Mouse (Mus musculus) kidney, postnatal 10 days (tissue): Measurements from ENCODE around the gene Zfp771.
"Not testable (repeated sequence)": the region's sequence is repeated elsewhere in the genome, so short reads cannot be mapped to it uniquely, and the experiment has no call there.

ENCODE experiments used
- DNase-seq: peaks from one replicate; pipeline ENCODE4 v3.0.0; 2021; ENCODE audit warnings: mixed read lengths

Zfp771 gene

DNA sequence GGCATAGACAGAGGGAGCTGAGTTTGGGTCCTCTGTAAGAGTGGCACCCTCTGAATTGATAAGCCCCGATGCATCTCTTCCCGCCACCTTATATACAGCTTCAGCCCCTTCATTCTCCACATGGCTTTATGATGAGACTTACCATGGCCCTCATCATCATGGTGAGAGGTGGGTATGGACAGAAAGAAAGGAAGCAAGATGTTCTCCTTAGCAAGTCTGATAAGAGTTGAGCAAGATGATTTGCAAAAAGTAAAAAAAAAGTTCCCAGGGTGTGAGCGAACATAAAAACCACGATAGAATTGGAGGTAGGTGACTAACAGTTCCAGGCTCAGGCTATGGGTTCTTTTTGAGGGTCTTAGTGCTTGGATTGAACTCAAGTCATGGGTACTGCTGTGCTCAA lies 25.4 kb upstream of the Zfp771 start:
- DNase-seq: no peak

DNA sequence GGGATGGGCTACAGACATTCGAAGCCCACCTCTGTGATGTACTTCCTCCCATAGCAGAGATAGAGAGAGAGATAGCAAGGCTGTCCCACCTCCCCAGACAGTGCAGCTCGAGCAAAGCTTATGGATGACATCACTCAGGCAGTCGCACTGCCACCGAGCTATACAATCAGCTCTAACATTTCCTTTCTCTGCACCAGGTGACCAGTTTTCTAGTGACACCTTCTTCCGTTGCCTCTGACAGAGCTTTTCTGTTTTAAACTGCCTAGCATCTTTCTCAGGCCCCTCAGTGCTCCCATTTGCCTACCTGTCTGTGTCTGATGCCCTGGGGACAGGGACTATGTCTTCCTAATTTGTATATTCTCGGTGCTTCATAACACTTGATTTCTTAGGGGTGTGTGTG lies 23.6 kb upstream of the Zfp771 start:
- no peak for DNase-seq

DNA sequence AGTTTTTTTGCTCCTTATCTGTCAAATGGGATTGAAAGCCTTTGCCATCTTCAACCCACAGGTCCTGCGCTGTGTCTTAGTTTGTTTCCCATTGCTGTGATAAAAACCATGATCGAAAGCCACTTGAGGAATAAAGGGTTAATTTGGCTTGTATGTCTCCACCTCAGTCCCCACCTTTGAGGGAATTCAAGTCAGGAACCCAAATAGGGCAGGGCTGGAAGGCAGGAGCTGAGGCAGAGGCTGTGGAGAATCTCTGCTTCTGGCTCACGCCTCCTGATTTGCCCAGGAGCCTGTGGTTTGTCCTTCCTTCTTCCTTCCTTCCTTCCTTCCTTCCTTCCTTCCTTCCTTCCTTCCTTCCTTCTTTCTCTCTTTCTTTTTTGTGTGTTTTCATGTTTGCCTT lies 21.0 kb upstream of the Zfp771 start:
- DNase-seq: no peak

DNA sequence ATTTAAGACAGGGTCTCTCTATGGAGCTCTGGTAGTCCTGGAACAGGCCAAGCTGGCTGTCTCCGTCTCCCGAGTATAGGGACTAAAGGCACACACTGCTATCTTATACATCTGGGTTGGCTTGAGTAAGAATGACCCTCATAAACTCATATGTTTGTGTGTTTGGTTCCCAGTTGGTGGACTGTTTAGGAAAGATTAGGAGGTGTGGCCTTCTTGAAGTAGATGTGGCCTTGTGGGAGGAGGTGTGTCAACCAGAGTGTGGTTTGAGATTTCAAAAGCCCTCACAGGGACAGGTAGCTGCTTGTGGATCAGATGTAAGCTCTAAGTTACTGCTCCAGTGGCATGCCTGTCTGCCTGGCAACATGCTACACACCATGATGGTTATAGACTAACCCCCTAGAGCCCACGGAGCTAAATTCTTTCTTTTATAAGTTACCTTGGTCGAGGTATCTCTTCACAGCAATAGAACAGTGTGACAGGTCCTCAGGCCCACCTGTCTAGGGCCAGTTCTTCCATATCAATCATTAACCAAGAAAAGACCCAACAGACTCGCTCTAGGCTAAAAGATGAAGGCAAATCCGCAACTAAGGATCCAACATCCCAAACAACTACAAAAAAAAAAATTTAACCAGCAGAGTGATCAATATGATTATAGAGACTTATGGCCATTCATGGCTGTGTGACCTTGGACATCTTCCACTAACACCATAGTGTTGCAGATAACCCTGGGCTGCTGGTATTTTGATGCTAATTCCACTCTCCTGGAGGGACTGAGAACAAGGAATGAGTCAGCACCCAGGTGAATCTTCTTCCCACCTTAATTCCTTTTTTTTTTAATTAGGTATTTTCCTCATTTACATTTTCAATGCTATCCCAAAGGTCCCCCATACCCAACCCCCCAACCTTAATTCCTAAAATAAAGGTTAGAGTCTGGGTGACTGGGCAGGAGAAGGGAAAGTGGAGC lies 20.3 kb upstream of the Zfp771 start:
- DNase-seq: no peak

DNA sequence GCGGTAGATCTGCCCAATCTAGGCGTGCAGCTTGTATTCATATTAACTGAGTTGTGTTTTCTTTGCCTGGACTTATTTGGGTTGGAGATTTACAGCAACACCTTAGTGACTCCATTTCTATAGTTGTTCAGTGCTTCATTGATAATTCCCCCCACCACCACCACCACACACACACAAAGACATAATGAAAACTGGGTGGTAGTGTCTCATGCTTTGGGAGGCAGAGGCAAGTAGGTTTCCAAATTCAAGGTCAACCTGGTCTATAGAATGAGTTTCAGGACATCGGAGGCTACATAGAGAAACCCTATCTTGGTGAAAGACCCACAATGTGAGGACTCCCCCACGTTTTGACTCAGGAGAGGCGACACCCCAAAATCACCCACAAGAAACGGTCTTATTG lies 19.5 kb upstream of the Zfp771 start:
- no peak for DNase-seq

DNA sequence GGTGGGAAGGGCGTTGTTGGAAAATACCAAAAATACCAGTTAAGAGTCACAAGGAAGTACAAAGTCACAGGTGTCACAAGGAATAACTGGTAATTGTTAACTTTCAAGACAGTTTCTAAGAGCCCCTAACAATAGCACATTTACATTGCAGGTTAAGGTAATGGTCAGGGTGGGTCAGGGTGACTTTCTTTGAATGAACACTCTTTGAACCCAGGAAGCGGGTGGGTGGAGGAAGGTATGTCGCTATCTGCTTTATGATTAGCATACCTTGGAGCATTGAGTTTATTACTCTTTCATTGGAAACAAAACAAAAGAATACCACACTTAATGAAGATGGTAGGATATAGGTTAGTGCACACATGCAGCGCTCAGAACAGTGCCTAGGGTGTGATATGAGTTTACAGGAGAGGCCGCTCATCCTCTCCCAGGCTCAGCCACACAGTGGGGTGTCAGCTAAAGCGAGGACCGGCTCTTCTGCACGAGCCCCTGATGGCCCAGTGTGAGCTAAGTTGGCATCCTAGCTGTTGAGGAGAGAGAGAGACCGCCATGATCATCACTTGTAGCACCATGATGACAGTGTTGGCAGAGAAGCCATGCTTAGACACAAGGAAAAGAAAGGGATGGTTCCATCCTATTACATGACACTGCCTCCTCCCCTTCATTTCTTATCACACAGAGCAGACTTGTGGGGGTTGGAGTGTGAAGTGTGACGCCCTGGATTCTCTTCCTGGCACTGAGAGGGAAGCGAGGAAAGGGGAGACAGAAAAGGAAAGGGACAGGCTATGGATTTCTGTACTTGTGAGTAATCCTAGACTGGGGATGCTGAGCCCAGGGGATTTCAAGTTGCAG lies 18.7 kb upstream of the Zfp771 start:
- no peak for DNase-seq

DNA sequence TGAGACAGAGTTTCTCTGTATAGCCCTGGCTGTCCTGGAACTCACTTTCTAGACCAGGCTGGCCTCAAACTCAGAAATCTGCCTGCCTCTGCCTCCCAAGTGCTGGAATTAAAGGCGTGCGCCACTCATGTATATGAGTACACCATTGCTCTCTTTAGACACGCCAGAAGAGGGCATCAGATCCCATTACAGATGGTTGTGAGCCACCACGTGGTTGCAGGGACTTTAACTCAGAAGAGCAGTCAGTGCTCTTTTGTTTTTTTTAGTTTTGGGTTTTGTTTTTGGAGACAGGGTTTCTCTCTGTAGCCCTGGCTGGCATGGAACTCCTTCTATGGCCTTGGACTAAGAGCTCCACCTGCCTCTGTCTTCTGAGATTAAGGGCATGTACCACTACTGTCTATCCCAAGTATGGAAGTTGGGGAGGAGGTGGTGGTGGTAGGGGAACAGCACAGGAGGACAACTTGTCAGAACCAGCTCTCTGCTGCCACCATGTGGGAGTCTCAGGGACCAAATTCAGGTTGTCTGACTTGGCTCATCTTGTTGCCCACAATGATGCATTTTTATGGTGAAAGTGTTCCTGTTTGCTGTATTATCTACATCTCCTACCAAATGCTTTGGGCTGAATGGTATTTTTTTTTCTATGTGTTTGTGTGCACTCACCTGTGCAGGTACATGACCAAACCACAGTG lies 15.3 kb upstream of the Zfp771 start:
- peak; percentile 90 for DNase-seq

DNA sequence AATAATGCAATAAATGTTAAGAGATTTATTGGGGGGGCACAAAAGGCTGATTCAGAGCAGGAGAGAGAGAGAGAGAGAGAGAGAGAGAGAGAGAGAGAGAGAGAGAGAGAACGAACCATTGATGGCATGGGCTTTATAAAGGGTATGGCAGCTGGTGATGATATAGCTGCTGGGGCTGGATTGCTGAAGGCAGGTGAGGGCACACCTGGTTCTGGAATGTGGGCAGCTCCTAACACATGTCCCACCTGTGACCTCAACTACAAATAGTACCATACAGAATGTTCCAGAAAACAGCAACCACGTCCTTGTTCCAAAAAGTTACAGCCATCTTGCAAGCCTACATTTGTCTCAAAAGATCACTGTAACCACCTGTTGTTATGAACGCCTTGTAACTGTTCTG lies 12.7 kb upstream of the Zfp771 start:
- no peak for DNase-seq

DNA sequence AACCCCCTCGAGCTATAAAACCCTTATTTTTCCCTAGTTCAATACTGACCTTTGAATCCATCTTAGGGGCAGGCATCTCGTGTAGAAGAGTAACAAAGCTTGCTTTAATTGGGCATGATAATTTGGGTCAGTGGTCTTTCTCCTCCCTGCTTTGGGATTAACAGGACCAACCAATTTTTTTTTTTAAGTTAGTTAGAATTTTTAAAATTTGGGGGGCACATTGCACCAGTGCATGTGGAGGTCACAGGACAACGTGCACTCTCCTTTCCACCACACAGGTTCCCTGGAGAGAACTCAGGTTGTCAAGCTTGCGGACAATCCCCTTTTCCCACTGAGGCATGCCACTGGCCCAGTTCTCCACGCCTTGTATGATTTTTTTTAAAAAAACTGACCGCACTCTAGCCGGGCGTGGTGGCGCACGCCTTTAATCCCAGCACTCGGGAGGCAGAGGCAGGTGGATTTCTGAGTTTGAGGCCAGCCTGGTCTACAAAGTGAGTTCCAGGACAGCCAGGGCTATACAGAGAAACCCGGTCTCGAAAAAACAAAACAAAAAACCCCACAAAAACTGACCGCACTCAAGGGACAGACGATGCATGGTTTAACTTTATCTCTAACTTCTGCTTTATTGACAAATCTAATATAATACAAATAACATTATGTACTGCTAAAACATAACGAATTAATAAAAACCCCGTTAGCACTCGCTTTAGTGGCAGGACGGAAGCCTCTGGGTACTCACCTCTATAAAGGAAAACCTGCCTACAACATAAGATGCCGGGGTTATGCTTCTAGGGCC lies 12.1 kb upstream of the Zfp771 start:
- no peak for DNase-seq

DNA sequence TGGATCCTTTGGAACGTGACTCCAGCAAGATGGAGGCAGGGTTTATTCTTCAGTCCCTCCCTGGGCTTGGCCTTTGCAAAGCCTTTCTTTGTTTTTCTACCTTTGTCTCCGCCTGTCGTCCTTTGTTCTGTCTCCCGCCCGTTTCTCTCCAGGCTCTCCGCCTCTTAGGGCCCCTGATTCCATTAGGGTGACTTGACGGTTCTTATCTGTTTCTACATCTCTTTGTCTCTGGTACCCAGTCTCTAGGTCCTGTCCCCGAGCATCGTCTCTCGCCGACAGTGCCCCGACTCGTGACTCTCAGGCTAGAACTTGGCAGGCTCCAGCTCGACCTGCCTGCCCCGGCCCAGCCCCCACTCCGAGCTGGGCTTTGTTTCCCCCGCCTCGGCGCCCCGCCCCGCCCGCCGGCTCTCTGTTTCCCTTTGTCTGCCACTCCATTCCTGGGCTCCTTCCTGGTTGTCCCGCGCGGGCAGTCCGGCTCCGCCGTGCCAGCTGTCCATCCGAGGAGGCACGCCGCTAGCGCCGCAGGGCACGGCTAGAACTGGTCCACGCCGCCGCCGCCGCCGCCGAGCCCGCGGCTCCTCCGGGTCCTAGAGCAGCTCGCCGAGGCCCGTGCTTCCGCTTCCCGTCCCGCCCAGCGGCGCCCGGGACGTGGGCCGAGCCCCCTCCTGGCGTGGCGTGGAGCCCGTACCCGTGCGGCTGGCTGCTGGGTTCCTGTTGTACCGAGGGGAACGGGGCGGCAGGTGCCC lies 11.3 kb upstream of the Zfp771 start, which contains the start of the genes Zfp553 and Sept1:
Gene Zfp553, plus strand, starts transcription at position 440 of the 746 bp plus-strand sequence.
Gene Sept1, minus strand, starts transcription at position 509 of the 746 bp plus-strand sequence.
- DNase-seq: peak; percentile 91

DNA sequence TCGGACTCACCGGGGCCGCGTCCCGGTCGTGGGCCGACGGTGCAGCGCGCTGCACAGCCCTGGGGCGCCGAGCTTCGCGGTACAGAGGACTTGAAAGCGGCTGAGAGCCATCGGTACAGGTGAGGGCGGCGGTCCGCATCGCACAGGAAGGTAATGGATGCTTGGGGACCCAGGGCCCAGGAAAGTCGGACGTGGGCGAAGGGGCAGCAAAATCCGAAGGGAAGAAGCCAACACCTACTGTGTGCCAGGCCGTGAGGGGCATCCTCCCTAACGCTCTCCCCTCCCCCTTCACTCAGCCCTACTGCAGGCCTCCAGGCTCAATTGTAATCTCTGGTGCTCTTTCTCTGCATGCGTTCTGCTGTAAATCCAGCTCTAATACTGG lies 10.7 kb upstream of the Zfp771 start:
- no peak for DNase-seq

DNA sequence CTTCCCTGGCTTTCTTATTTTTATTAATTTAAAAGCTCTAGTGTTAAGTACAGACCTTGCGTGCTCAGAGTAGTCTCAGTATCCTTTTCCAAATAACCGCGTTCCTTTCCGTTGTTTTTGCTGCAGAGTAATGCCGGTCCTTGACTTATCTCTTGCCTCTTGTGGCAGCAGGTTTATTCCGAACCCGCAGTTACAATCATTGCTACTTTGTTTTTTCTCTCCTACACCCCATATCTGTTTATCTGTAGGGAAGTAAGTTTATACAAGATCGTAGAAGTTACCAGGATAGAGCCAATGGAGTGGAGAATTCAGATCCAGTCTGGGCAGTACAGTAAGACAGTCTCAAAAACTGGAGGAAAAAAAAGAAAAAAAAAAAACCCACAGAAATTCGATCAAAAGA lies 10.3 kb upstream of the Zfp771 start:
- no peak for DNase-seq

DNA sequence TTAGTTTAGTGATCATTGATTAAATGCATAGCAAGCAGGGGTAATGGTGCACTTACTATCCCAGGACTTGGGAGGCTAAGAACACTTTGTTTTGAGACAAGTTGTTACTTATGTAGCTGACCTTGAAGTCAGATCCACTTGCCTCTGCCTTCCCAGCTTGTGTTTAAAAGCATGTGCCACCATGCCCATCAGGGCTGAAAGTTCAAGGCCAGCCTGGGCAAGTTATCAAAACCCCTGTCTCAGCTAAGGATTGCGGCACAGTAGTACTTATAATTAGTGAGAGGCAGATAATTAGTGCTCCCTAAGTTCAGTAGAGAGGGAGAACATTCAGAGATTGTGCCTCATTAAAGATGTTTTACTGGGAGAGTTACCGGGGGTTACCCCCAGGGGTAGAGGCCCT lies 9.3 kb upstream of the Zfp771 start:
- no peak for DNase-seq

DNA sequence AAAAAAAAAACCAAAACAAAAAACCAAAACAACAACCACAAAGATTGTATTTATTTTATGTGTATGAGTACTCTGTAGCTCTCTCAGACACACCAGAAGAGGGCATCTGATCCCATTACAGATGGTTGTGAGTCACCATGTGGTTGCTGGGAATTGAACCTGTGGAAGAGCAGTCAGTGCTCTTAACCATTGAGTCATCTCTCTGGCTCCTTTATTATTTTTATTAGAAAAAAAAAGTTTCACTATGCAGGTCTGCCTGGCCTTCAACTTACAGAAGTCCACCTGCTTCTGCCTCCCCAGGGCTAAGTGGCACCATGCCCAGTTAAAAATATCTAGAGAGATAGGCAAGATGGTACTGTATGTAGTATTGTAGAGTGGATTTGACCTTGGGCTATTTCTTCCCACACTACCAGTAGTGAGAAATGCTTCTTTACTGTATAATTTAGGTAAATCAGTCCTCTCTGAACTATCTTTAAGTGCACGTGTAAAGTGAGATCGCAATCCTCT lies 660 bp upstream of the Zfp771 start:
- no peak for DNase-seq

DNA sequence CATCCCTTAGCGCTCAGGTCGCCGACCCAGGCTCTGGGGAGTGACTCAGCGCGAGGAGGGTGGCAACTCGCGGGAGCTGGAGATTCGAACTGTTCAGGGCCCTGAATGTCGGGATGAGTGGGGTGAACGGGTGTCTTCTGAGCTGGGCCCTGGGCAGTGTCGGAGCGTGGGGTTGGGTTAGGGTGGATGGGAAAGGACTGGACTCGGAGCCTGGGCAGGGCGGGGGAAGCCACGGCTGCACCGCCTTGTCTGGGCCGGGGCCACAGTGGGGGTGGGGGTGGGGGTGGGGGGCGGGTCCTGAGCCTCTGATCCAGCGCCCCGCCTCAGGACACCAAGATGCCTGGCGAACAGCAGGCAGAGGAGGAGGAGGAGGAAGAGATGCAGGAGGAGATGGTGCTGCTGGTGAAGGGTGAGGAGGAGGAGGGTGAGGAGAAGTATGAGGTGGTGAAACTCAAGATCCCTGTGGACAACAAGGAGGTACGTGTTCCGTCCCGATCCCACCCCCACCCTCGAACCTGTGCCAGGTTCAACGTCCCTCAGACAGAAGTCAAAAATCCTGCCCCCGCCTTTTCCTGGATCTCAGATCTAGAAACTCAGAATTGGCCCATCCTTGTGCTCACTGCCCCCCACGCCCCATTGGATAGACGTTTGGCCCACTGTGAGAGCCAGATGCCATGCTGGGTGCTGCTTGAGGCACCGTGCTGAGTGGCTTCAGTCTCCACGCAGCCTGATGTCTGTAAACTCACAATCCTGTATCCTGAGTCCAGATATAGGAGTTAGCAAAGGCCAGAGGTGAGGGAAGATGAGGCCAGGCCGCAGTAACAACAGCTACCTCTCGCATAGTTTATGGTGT lies 810 bp downstream of the Zfp771 start:
- DNase-seq: peak; percentile 72

DNA sequence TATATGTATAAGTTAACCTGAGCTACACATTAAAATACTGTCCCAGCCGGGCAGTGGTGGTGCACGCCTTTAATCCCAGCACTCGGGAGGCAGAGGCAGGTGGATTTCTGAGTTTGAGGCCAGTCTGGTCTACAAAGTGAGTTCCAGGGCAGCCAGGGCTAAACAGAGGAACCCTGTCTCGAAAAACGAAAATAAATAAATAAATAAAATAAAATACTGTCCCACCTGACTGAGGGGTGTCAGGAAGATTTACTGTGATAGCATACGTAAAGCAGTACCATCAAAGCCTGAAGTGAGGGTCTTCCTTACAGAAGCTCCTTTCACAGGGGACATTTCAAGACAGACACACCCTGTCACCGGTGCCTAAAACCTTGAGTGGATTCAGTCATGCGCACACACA lies 6.4 kb downstream of the Zfp771 start:
- DNase-seq: not testable (repeated sequence)

DNA sequence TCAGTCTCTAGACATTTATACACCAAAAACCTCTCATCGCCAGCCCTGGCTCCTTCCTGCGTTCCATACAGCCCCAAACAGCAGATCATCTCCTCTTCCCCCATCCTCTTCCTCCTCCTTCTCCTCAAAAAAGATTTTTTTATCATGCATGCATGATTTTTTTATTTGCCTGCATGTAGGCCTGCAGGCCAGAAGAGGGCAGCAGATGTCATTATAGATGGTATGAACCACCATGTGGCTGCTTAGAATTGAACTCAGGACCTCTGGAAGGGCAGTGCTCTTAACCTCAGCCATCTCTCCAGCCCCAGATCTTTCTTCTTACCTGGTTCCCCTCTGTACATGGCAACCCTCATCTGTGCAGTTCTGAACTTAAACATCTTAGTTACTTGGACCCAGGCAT lies 8.3 kb downstream of the Zfp771 start:
- DNase-seq: no peak

DNA sequence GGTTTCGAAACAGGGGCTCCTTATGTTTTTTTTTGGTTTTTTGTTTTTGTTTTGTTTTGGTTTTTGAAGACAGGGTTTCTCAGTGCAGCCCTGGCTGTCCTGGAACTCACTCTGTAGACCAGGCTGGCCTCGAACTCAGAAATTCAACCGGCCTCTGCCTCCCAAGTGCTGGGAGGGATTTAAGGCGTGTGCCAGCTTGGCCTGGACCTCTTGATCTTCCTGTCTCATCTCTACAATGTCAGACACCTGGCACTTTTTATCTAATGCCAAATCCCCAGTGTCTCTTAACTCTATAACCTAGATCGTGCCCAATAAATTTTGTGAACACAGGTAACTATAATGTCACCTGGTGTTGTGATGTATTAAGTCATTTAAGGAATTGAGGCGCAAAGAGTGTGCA lies 9.3 kb downstream of the Zfp771 start:
- no peak for DNase-seq

DNA sequence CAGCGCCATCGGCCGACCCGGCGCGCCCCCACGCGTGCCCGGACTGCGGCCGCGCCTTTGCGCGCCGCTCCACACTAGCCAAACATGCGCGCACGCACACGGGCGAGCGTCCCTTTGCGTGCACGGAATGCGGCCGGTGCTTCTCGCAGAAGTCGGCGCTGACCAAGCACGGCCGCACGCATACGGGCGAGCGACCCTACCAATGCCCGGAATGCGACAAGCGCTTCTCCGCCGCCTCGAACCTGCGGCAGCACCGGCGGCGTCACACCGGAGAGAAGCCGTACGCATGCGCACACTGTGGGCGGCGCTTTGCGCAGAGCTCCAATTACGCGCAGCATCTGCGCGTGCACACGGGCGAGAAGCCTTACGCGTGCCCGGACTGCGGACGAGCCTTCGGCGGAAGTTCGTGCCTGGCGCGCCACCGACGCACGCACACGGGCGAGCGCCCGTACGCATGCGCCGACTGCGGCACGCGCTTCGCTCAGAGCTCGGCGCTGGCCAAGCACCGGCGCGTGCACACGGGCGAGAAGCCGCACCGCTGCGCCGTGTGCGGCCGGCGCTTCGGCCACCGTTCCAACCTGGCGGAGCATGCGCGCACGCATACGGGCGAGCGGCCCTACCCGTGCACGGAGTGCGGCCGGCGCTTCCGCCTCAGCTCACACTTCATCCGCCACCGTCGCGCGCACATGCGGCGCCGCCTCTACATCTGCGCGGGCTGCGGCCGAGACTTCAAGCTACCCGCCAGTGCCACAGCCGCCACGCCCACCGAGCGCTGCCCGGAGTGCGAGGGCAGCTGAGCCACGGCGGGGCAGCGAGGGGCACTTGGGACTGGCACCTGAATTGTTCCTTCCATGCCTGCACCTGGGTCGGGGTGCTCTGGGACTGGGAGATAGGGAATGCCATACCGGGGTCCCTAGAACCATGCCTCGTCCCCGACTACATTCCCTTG lies 10.0 kb downstream of the Zfp771 start:
- DNase-seq: peak; percentile 98
